17 mouse cellular contexts compared by ENCODE assay signal in the genomic region with DNA sequence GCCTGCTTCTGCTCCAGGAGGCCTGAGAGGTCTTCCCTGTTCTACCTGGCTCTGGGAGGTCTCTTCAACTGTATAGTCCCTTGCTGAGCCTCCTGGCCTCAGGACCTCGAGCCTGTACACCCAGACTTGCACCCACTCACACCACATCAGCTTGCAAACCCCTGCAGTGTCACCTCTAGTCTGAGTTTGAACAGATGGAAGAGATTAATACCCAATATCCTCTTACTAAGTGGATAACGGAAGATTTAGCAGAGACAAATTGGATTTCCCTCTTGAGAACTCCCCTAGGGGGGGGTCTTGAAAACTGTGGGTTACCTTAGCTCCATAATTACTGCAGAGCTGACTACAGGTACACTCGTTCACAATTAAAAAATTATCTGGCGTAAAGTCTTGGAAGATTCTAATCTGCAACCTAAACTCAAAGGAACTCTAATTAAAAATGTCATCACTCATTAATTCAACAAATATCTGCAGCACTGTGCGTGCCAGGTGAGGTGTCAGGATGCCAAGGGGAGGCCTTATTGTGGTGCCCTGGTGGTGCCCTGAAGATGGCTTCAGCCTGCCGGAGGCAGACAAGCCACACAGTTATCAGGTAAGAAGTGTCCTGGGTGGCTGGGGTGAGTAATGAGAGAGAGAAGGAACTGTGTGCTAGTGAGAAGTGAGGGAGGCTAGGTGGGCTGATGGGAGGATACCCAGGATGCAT. TPM values are rescaled to one million over a fixed set of nuclear protein-coding genes. Genes with fewer than 3 reads are reported as not detected.
DNase-seq lines count a peak whose midpoint lies in the region; ATAC-seq and TF ChIP-seq lines count a peak whose summit lies in the region.
"Had no signal": no experiment of that assay in that cellular context is flagged by ENCODE, and none has a peak within 500 bp of the region (broad histone marks: within the 10 kb centered on the region; RNA-seq: fewer than 3 reads in every experiment).

No protein-coding gene starts in this region.

- TF ChIP-seq EP300 in lung, postnatal 0 days (IDR thresholded peaks at IDR 0.05): no peak

- ATAC-seq in lung, embryonic 14.5 days (ENCODE audit: insufficient read depth): no peak
- no peak for ATAC-seq in lung, postnatal 0 days
- ATAC-seq in forebrain, embryonic 11.5 days (replicated peaks; ENCODE audit: low FRiP score): no peak
- no peak for ATAC-seq in limb, embryonic 14.5 days (ENCODE audit: low FRiP score, low read depth)
- ATAC-seq: Patski had no signal

- no peak for TF ChIP-seq POLR2A in limb, embryonic 14.5 days (IDR thresholded peaks at IDR 0.05; ENCODE audit: borderline replicate concordance, extremely low read depth, insufficient read depth, insufficient read length)

- intact Hi-C loops in heart, postnatal 14 days (cut with DNase I): no loop called here

- H3K27ac ChIP-seq in lung, embryonic 14.5 days (ENCODE audit: low read depth): peak overlapping the region; percentile 94; the same call in 1 of the 2 replicates
- H3K27ac ChIP-seq in lung, postnatal 0 days (ENCODE audit: low read length): no peak overlapping the region
- peak overlapping the region; percentile 93 for H3K27ac ChIP-seq in forebrain, embryonic 11.5 days (ENCODE audit: low read depth, low read length)
- peak overlapping the region; percentile 86; the same call in 1 of the 2 replicates for H3K27ac ChIP-seq in limb, embryonic 14.5 days (replicated peaks; ENCODE audit: low read depth, low read length)
- H3K27ac ChIP-seq: gastrocnemius, adult 2 months; left cerebral cortex, adult 2 months; liver, embryonic 12.5 days; macrophage had no signal

- peak; percentile 2 for DNase-seq in embryo, embryonic 10 days (ENCODE audit: low spot score)
- no peak for DNase-seq in embryo, embryonic 9.5 days (ENCODE audit: extremely low spot score)
- no peak for DNase-seq in lung, embryonic 14.5 days
- no peak for DNase-seq in lung, postnatal 0 days (ENCODE audit: low spot score)
- no peak for DNase-seq in forebrain, embryonic 11.5 days (ENCODE audit: low spot score)
- DNase-seq in limb, embryonic 14.5 days (ENCODE audit: low spot score): no peak
- DNase-seq in heart, postnatal 14 days: no peak
- DNase-seq in left cerebral cortex, adult 8-10 months (ENCODE audit: low spot score in 2 of 2): no peak
- DNase-seq: cerebellum, adult 11-12 months; gastrocnemius, adult 2 months; heart, adult 18-20 months; thymus, postnatal 36 days had no signal

- H3K4me1 ChIP-seq in lung, embryonic 14.5 days (ENCODE audit: insufficient read depth): peaks cover 24% of the 10 kb centered on the region
- H3K4me1 ChIP-seq in lung, postnatal 0 days (ENCODE audit: insufficient read depth, low read depth, low read length): no peaks in the 10 kb centered on the region
- H3K4me1 ChIP-seq in forebrain, embryonic 11.5 days (replicated peaks; ENCODE audit: control insufficient read depth, insufficient read depth, low read length): peaks cover 29% of the 10 kb centered on the region
- H3K4me1 ChIP-seq in limb, embryonic 14.5 days (ENCODE audit: control insufficient read depth, insufficient read depth, low read length): peaks cover 43% of the 10 kb centered on the region
- H3K4me1 ChIP-seq: liver, embryonic 12.5 days had no signal

- peak overlapping the region; percentile 23; the same call in 1 of the 2 replicates for H3K9ac ChIP-seq in lung, embryonic 14.5 days
- H3K9ac ChIP-seq in lung, postnatal 0 days (replicated peaks; ENCODE audit: low read depth): no peak overlapping the region
- no peak overlapping the region for H3K9ac ChIP-seq in forebrain, embryonic 11.5 days (ENCODE audit: low read length)
- H3K9ac ChIP-seq in limb, embryonic 14.5 days (ENCODE audit: low read depth, low read length, severe bottlenecking): no peak overlapping the region
- H3K9ac ChIP-seq: liver, embryonic 12.5 days; stomach, embryonic 15.5 days had no signal

- H3K9me3 ChIP-seq in lung, embryonic 14.5 days (ENCODE audit: low read depth, low read length): no peaks in the 10 kb centered on the region
- H3K9me3 ChIP-seq in lung, postnatal 0 days (ENCODE audit: low read length): no peaks in the 10 kb centered on the region
- no peaks in the 10 kb centered on the region for H3K9me3 ChIP-seq in forebrain, embryonic 11.5 days (ENCODE audit: control insufficient read depth, low read length)
- no peaks in the 10 kb centered on the region for H3K9me3 ChIP-seq in limb, embryonic 14.5 days (ENCODE audit: control insufficient read depth, low read length)
- H3K9me3 ChIP-seq: liver, embryonic 12.5 days; stomach, embryonic 15.5 days had no signal

- no peaks in the 10 kb centered on the region for H3K36me3 ChIP-seq in lung, embryonic 14.5 days (ENCODE audit: insufficient read depth)
- no peaks in the 10 kb centered on the region for H3K36me3 ChIP-seq in lung, postnatal 0 days (ENCODE audit: insufficient read depth, low read length)
- no peaks in the 10 kb centered on the region for H3K36me3 ChIP-seq in forebrain, embryonic 11.5 days (ENCODE audit: control insufficient read depth, insufficient read depth, low read length)
- no peaks in the 10 kb centered on the region for H3K36me3 ChIP-seq in limb, embryonic 14.5 days (ENCODE audit: control insufficient read depth, insufficient read depth, low read length)
- H3K36me3 ChIP-seq: liver, embryonic 12.5 days; stomach, embryonic 15.5 days had no signal

- no peak for TF ChIP-seq CTCF in lung, embryonic 14.5 days (IDR thresholded peaks at IDR 0.05; ENCODE audit: low read depth)
- no peak for TF ChIP-seq CTCF in lung, postnatal 0 days (IDR thresholded peaks at IDR 0.05)

- WGBS in lung, embryonic 14.5 days: 65% methylated on average over 6 of the region's 6 CpGs
- 75% methylated on average over 6 of the region's 6 CpGs for WGBS in lung, postnatal 0 days
- 75% methylated on average over 6 of the region's 6 CpGs for WGBS in forebrain, embryonic 11.5 days
- 66% methylated on average over 6 of the region's 6 CpGs for WGBS in limb, embryonic 14.5 days

- H3K27me3 ChIP-seq in lung, embryonic 14.5 days (ENCODE audit: insufficient read depth, low read length): no peaks in the 10 kb centered on the region
- H3K27me3 ChIP-seq in lung, postnatal 0 days (replicated peaks; ENCODE audit: insufficient read depth, low read length): no peaks in the 10 kb centered on the region
- H3K27me3 ChIP-seq in forebrain, embryonic 11.5 days (ENCODE audit: control insufficient read depth, insufficient read depth, low read length): no peaks in the 10 kb centered on the region
- no peaks in the 10 kb centered on the region for H3K27me3 ChIP-seq in limb, embryonic 14.5 days (ENCODE audit: control insufficient read depth, insufficient read depth, low read length)
- H3K27me3 ChIP-seq: Patski; stomach, embryonic 15.5 days had no signal

- H3K4me2 ChIP-seq in lung, embryonic 14.5 days: no peak overlapping the region
- no peak overlapping the region for H3K4me2 ChIP-seq in lung, postnatal 0 days (replicated peaks; ENCODE audit: low read depth, low read length)
- no peak overlapping the region for H3K4me2 ChIP-seq in forebrain, embryonic 11.5 days (ENCODE audit: low read depth, low read length, severe bottlenecking)
- no peak overlapping the region for H3K4me2 ChIP-seq in limb, embryonic 14.5 days (replicated peaks; ENCODE audit: low read depth, low read length, severe bottlenecking)
- H3K4me2 ChIP-seq: liver, embryonic 12.5 days; stomach, embryonic 15.5 days had no signal

- no peak overlapping the region for H3K4me3 ChIP-seq in lung, embryonic 14.5 days (ENCODE audit: low read depth, low read length)
- no peak overlapping the region for H3K4me3 ChIP-seq in lung, postnatal 0 days (ENCODE audit: low read depth, low read length)
- H3K4me3 ChIP-seq in forebrain, embryonic 11.5 days (ENCODE audit: low read depth, low read length): no peak overlapping the region
- H3K4me3 ChIP-seq in limb, embryonic 14.5 days (replicated peaks; ENCODE audit: low read length): no peak overlapping the region
- H3K4me3 ChIP-seq: gastrocnemius, adult 2 months; left cerebral cortex, adult 2 months; liver, embryonic 12.5 days; stomach, embryonic 15.5 days had no signal

RNA-seq across cellular contexts. Expression of gene Celsr1, which starts 38.5 kb away (rescaled TPM):
- polyA plus RNA-seq in lung, embryonic 14.5 days (2014; fragmentation: Nextera tagmentation; extraction: Ambion mirVana): 9.0 and 9.9 TPM in 2 replicates
- 2.1 and 2.2 TPM in 2 replicates for polyA plus RNA-seq in lung, postnatal 0 days (2015; fragmentation: Nextera tagmentation; extraction: Ambion mirVana)
- polyA plus RNA-seq in forebrain, embryonic 11.5 days (2014; fragmentation: Nextera tagmentation; extraction: Ambion mirVana): 7.3 and 7.9 TPM in 2 replicates
- 11.8 and 13.1 TPM in 2 replicates for polyA plus RNA-seq in limb, embryonic 14.5 days (2012; rRNA removed)
- polyA plus RNA-seq in limb, embryonic 14.5 days (2014; fragmentation: Nextera tagmentation; extraction: Ambion mirVana): 6.5 TPM in 2 replicates
- total RNA-seq in heart, postnatal 14 days (2021): 10 to 100 TPM in 1 of 2 experiments, 1 to 10 TPM in 1; 10.0 to 11.5 TPM
- total RNA-seq in left cerebral cortex, adult 8-10 months (2022): 1 to 10 TPM; 5.5 to 6.9 (median 6.2) TPM
- polyA plus RNA-seq: macrophage had no signal
